Mouse (Mus musculus) heart, postnatal 25 days (tissue): ENCODE results near the gene Nol3. TPM values are rescaled to one million over a fixed set of nuclear protein-coding genes. Genes with fewer than 3 reads are reported as not detected.

Source experiments
- DNase-seq: peaks from one replicate; pipeline ENCODE4 v3.0.0; 2022; ENCODE audit warnings: low spot score
- intact Hi-C: fragments of 180-260 bp; cut with DNase I; formaldehyde crosslinking; loops from one replicate; pipeline ENCODE4 v1.15.1; 2025
- total RNA-seq, 2 experiments: library from RNA; stranded (reverse); gene quantifications; 2 replicates each; pipeline ENCODE4 v1.2.3; 2021

Nol3 gene
- total RNA-seq, 2 experiments from 2014 or later = 17.2 to 20.1 TPM

- intact Hi-C loops = no loop called here
Measured at GRCm38 (mm10) chr8:105303874-105304273, 27.9 kb downstream of the Nol3 start.

GRCm38 (mm10) chr8:105304325-105305210, 28.6 kb downstream of the Nol3 start:
- DNase-seq = no peak
- intact Hi-C loops = no loop called here

More at GRCm38 (mm10) chr8:105303874-105304273, 27.9 kb downstream of the Nol3 start:
- no peak for DNase-seq

- DNase-seq = no peak
- intact Hi-C loops = no loop called here
Measured at GRCm38 (mm10) chr8:105305211-105306145, 29.5 kb downstream of the Nol3 start, which contains the start of gene Elmo3. Gene Elmo3, plus strand, starts transcription at chr8:105305601.

GRCm38 (mm10) chr8:105306146-105306691, 30.3 kb downstream of the Nol3 start:
- intact Hi-C loops = no loop called here

GRCm38 (mm10) chr8:105307670-105308069, 31.7 kb downstream of the Nol3 start:
- DNase-seq = no peak
- intact Hi-C loops = no loop called here

More at GRCm38 (mm10) chr8:105306146-105306691, 30.3 kb downstream of the Nol3 start:
- no peak for DNase-seq

GRCm38 (mm10) chr8:105308428-105308827, 32.5 kb downstream of the Nol3 start:
- intact Hi-C loops = no loop called here
- DNase-seq = no peak

GRCm38 (mm10) chr8:105309142-105309847, 33.4 kb downstream of the Nol3 start:
- intact Hi-C loops = no loop called here
- DNase-seq = no peak

GRCm38 (mm10) chr8:105310118-105310517, 34.2 kb downstream of the Nol3 start:
- DNase-seq = no peak
- intact Hi-C loops = no loop called here

GRCm38 (mm10) chr8:105311718-105312117, 35.8 kb downstream of the Nol3 start:
- no peak for DNase-seq
- intact Hi-C loops = no loop called here

- intact Hi-C loops = no loop called here
- DNase-seq = no peak
Measured at GRCm38 (mm10) chr8:105312891-105313481, 37.0 kb downstream of the Nol3 start.

- no peak for DNase-seq
- intact Hi-C loops = no loop called here
Measured at GRCm38 (mm10) chr8:105313622-105314402, 37.9 kb downstream of the Nol3 start.

- intact Hi-C loops = no loop called here
Measured at GRCm38 (mm10) chr8:105315073-105315769, 39.3 kb downstream of the Nol3 start.

GRCm38 (mm10) chr8:105317941-105318340, 42.0 kb downstream of the Nol3 start:
- intact Hi-C loops = no loop called here
- DNase-seq = no peak

More at GRCm38 (mm10) chr8:105315073-105315769, 39.3 kb downstream of the Nol3 start:
- DNase-seq = no peak

GRCm38 (mm10) chr8:105318662-105319190, 42.8 kb downstream of the Nol3 start:
- intact Hi-C loops = no loop called here
- DNase-seq = no peak

GRCm38 (mm10) chr8:105323183-105323582, 47.2 kb downstream of the Nol3 start:
- DNase-seq = no peak
- intact Hi-C loops = no loop called here

- DNase-seq = no peak
- intact Hi-C loops = loop anchor here (2.0 kb wide), 1 partner anchor 27 kb away; no protein-coding TSS in a partner anchor
Measured at GRCm38 (mm10) chr8:105325641-105326093, 49.7 kb downstream of the Nol3 start.

GRCm38 (mm10) chr8:105326141-105326672, 50.3 kb downstream of the Nol3 start, which contains the start of the genes Lrrc29 and Tmem208:
Gene Lrrc29, minus strand, starts transcription at chr8:105326278.
Gene Tmem208, plus strand, starts transcription at chr8:105326354.
- peak; percentile 91 for DNase-seq
- intact Hi-C loops = no loop called here
